Mouse (Mus musculus): ENCODE measurements around the gene Tefm.

- TF ChIP-seq ZNF384 (IDR thresholded peaks at IDR 0.05; ENCODE audit: low read depth, low read length) (no peak), CHD2 (IDR thresholded peaks at IDR 0.05; ENCODE audit: low read depth, low read length) (no peak), ZC3H11A (IDR thresholded peaks at IDR 0.05; ENCODE audit: borderline replicate concordance, low read depth, low read length) (no peak), HCFC1 (IDR thresholded peaks at IDR 0.05; ENCODE audit: borderline replicate concordance, insufficient read depth, low read length) (no peak), MAFK (IDR thresholded peaks at IDR 0.05; ENCODE audit: insufficient read depth, low read depth, low read length) (no peak)
Measured at GRCm38 (mm10) chr11:80156841-80157240, 14.9 kb upstream of the Tefm start.
